Mouse (Mus musculus) NIH3T3 (cell line): ENCODE measurements around the gene Slc36a1.

Experiments
- DNase-seq: peaks from one replicate; pipeline ENCODE4 v3.0.0-alpha.2; 2012; ENCODE audit warnings: low read depth

Gene Slc36a1

DNA sequence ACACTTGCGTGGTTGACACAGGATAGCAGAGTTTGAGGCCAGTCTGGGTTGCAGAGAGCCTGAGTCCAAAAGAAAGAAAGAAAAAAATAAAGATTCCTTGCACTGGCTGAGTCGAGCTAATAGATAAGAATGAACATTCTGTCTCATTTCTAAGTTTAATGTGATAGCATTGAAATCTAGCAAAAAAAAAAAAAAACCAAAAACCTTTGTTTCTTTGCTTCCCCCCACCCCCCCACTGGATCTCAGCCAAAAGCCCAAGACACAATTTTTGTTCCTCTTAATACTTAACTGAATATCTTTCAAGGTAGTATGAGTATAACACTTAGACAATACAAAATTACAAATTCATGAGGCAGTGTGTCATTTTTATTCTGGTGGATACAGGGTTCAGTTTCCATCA is 4.9 kb downstream of the Slc36a1 start:
- no peak for DNase-seq

DNA sequence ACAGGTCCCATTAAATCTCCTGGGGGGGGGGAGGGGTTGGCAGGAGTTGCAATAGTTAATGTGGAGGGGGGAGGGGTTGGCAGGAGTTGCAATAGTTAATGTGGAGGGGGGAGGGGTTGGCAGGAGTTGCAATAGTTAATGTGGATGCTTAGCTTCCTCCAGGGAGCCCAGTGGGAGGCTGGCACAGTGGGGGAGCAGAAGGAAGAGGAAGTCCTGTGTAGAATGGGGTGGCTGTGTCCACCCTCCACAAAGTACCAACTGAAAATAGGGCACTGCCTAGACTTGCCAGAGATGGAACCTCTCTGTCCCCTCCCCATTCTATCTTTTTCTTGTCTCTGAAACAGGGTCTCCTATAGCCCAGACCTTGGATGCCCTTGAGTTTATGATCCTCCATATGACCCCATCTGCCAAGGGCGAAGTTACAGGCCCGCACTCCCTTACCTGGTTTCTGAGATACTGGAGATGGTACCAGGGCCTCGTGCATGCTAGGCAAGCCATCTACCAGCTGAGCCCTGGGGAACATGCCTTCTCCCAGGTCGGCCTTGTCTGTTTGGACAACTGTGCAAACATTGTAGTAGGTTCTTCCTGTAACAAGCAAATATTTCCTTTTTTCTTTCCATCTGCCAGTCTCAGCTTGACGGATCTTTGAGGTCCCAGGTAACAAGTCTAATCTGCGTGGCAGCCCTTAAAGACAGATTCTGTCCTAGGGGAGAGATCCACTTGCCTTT is 5.6 kb downstream of the Slc36a1 start:
- no peak for DNase-seq

DNA sequence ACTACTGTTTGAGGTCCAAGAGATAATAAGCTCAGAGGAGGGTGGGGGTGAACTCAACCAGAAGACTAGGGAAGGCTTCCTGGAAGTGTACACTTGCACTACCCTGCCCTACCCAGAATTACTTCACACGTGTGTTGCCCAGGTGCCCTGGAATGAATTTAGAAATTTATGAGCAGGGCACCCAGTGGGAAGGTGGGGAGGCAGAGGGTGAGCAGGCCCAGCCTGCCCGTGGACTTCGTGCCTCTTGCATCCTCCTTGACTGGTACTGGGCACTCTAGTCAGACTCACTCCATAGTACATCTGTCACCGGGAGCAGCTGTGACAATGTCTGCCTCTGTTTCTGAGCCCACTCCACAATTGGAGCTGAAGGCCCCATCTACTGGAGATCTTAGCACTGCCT is 9.4 kb downstream of the Slc36a1 start:
- no peak for DNase-seq

DNA sequence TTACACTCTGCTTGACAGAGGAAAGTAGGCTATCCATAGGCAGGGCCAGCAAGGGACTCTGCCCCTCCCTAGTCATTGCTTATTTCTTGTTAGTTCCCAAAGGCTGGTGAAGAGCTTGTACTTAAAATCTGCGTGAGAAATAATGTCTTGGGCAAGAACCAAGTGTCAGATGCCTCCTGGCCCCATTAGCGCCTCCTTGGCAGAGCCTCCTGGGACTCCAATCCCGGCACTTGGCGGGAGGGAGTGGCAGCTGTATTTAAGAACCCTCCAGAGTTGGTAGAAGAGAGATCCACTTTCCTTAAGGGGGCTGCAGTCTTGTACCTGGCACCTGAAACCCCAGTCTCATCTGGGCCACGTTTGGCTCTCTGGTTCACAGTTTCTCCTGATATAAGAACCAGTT is 10.0 kb downstream of the Slc36a1 start:
- DNase-seq: no peak

DNA sequence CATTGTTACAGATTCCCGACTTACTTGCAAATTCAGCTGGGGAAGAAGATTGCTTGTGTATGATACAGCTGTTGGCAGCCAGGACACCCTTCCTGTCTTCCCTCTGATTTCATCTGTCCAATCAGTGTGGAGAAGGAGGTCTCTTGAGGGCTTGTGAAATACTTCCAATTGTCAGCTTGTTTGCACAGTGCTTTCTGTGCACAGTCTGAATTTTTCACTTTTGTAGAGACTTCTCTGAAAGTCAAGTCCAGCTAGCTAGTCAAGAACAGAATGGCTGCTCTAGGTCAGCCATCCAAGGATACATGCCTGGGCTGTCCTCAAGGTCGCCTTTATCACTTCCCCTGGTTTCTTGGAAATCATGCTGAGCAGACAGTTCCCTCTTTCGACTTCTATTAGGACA is 10.8 kb downstream of the Slc36a1 start:
- DNase-seq: peak; percentile 13

DNA sequence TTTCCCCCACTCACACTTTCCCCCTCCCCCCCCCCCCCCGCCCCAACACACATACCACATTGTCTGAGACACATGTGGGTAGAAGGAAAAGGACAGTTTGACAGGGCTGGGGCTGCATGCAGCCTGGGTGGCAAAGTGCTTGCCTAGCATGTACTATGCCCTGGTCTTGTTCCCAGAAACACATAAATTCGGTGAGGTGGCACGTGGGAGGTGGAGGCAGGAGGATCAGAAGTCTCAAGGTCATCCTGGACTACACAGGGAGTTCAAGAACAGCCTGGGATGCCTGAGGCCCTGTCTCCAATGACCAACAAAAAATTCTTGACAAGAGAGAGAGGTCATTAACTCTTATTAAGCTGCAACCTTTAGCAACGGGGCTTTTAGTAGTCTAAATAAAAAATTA is 11.9 kb downstream of the Slc36a1 start:
- no peak for DNase-seq

DNA sequence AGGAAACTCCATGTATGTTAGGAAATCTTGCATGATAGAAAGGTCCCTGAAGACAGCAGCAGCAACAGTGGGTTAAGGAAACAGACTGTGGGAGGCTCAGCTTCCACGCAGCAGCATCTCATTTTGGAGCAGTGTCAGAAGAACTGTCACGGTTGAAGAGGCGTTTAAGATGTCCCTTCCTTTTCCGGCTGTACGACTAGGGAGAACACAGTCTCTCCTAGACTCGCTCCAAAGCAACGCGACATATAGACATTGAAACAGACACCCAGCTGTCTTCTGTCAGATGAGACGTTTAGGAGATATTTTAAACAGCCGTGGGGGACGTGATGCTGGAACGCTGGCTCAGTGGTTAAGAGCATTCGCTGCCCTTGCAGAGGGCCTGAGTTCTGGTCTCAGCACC is 12.7 kb downstream of the Slc36a1 start:
- DNase-seq: no peak

DNA sequence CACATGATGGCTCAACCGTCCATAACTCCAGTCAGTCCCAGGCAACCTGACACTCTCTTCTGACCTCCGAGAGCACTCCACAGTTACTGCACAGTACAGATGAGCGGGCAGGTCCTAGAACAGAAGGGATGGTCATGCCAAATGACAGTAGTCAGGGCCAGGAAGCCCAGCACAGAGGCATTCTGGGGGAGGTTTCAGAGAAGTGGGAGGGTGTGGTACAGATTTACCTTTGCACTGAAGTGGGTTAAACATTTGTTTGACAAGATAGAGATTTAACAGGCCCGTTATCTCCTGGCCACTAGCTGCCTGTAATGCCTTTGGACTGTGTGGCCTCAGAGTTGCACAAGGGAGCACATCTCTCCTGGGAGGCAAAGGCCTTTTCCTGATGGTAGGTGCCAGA is 13.3 kb downstream of the Slc36a1 start:
- no peak for DNase-seq

DNA sequence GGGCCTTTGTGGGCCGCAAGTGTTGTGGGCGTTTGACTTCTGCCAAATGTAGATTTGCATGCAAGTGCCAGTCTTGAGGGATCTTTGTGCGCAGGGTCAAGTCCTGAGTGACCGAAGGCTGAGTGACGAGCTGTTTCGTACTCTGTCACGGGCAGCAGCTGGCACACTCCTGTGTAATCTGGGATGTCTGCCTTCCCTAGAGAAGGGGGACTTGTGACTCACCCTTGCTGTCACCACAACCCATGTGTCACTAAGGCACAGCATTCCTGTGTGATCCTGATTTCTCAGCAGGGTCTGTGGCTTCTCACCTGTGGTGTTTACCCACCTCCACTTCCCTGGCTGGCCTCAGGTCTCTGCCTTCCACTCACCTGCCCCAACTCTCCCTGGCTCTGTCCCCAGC is 13.7 kb downstream of the Slc36a1 start:
- DNase-seq: no peak

DNA sequence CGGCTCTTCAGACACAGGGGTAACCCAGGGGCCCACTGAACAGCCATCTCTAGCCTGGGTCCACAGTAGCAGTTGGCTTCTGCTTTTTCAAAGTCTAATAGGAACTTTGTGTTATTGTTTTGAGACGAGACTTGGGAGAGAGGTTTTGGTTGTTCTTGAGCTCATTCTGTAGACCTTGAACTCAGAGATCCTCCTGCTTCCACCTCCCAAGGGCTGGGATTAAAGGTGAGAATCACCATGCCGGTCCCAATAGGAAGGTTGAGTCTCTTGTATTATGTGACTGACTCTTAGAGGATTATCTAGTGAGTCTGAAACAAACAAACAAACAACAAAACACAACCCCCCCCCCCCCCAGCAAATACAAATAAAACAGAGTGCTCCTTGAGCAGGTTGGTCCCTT is 14.3 kb downstream of the Slc36a1 start:
- DNase-seq: no peak

DNA sequence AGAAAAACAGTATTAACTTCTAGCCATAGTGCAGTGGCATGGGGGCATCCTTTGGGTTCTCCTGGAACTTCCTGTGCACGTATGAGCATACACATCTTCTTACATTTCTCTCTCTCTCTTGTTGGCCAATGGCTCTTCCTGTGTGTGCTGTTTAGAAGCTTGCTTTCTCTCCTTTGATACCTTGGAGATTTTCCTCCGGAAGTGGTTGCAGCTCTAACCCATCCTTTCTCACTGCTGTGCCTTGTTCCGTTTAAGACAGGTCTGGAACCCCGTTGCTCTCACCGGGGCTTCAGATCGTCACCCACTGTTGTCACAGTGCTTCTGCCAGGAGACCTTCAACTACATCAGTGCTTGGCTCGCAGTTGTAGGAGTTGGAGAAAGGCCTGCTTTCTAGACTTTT is 17.2 kb downstream of the Slc36a1 start:
- no peak for DNase-seq

DNA sequence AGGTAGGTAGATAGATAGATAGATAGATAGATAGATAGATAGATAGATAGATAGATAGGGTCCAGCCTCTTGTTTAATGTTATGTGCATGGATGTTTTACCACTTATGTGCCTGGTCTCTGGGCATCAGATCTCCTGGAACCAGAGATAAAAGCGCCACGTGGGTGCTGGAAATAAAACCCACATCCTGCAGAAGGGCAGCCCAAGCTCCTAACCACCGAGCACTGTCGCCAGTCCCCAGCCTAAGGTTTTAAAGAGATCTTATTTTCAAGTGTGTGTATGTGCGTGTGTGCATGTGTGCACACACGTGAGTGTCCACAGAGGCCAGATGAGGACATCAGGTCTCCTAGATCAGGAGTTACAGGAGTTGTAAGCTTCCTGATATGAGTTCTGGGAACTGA is 26.9 kb downstream of the Slc36a1 start:
- no peak for DNase-seq

DNA sequence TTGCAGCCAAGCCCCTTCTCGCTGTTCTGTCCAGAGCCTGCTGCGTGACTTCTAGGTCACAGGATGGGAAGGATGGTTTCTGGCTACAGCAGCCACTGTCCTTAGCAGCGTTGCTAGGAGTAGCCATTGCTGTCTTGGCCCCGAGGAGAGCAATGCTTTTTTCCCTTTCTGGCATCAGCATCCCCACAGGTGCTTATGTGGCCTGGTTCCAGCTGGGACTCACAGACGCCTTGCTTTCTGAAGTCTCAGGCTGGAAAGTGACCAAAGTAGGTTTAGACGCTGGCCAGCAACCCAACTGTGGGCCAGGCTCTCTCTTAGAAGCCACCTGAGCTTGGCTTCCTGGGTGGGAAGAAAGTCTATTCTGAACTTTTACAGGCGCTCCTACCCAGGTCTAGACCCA is 30.1 kb downstream of the Slc36a1 start:
- DNase-seq: no peak

DNA sequence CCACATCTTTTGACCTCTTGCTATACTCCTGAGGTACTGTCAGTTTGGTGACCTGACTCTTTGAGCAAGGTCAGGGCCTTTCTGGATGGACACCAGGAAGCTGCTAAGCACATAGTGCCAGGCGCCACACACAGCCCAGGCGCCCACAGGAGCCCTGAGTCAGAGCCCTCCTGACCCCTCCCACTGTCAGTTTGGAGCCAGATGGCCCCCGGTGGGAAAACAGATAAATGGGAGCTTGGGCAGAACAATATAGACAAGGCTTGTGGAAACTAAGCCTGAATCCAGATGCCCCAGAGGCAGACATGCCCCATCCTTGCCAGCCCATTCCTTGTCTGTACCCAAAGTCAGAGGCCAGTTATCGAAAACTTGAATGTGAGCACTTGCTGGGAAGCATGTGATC is 30.6 kb downstream of the Slc36a1 start:
- no peak for DNase-seq

DNA sequence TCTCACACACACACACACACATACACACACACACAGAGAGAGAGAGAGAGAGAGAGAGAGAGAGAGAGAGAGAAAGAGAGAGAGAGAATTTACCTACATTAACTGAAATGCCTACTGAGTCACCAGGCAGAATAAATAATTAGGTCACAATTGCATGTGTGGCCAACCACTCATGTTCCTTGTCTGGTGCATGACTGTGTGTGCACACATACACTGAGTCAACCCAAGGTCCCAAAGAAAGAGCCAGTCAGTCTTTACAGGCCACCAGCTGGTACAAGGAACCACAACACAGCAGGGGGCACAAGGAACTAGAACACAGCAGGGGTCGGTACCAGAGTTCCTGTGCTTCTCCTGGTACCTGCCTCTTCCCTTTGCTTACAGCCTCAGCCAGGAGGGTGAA is 32.7 kb downstream of the Slc36a1 start:
- DNase-seq: peak; percentile 35

DNA sequence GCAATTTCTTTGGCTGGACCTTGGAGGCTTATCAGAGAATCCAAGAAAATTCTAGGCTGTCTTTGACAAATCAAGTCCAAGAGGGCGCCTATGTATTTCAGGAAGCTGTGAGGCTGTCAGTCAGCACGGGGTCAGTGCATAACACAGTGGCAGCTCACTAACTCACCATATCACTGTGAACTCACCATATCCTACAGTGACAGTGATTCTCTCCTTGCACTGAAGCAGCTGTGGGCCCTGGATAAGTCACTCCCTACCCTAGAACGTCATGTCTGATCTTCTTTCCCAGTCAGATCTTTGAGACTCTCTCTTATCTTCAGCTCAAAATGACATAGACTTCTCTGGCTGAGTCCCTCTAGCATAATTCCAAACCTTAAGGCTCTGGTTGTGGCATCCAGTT is 35.3 kb downstream of the Slc36a1 start:
- no peak for DNase-seq

DNA sequence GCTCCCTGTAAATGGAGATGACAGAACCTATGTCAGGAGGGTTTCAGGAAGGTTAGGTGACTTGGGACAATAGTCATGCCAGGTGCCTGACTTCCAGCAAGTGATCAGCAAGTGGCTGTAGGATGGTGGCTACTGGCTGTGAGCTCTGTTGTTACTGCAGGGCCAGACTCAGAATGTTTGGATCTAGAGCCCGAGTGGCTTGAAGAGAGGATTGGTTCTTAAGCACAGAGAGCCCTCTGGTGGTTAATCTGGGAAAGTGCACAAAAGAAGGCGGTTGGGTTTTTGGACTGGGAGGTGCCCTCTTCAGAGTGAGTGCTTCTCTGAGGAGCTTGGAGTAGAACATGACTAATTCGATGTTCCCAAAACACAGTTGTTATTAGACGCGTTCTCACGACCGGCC is 36.4 kb downstream of the Slc36a1 start:
- peak; percentile 82 for DNase-seq

DNA sequence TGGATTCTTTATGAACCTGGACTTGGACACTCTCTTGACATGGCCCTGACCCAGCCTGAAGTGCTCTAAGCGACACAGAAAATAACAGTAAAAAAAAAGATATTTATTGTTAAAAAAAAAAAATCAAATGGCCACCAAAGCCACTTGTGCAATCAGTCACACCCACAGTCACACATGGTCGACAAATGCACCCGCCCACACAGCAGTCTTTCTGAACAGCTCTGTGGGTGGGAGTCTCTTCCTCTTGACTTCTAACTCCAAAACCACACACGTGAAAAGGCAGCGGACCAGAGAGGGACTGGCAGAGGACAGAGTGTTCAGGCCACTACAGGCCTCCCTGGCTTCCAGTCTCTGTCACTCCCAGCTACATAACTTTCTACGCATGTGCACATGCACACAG is 46.4 kb downstream of the Slc36a1 start:
- DNase-seq: no peak

DNA sequence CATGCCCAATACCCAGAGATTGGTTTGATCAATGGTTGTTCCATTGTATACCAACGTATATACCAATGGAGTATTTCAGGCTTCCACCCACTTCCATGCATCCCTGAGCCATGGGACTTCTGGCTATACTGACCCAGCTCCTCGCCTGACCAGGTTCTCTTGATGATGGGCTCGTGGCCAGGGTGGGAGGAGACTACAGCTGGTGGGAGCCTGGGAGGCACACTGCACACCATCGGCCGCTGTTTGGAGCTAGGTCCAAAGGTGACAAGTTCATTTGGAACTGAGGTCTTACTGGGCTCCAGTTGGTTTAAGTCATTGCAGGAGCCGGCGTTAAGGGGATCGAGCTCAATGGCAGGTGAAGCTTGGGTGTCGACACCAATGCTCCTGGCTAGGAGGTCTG is 49.2 kb downstream of the Slc36a1 start:
- no peak for DNase-seq

DNA sequence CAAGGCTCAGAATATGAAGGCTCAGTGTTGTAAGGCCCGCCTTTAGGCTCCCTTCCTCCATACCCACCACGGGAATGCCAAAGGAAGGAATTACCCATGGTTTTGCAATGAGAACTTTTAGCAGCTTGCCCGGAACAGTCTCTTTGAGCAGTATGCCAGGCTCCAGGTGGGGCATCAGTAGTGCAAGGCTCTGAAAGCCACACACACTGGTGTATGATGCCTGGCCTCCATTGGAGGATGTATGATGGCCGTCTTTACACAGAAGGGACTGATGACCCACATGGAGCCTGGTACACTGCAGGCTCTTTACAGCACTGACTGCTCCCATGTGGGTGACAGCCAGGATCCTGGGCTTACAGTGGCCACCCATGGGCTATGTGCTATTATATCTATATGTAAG is 57.0 kb downstream of the Slc36a1 start:
- no peak for DNase-seq

DNA sequence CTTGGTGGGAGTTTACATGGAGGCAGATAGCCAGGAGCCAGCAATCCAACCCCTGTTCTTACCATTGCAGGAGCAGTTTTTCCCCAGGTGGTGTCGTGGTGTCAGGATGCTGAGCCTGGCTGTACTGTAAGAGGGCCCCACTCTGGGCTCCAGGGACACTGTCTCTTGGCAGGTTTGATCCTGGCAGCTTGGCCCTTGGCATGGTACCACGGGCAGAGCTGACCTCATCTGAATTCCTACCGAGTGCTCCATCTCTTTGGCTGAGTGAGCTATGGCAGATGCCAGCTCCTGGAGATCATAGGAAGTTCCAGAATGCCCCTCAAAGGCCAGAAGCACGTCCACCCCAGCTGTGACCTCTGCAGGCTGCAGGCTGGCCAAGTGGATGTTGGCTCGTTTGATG is 57.9 kb downstream of the Slc36a1 start:
- peak; percentile 12 for DNase-seq

DNA sequence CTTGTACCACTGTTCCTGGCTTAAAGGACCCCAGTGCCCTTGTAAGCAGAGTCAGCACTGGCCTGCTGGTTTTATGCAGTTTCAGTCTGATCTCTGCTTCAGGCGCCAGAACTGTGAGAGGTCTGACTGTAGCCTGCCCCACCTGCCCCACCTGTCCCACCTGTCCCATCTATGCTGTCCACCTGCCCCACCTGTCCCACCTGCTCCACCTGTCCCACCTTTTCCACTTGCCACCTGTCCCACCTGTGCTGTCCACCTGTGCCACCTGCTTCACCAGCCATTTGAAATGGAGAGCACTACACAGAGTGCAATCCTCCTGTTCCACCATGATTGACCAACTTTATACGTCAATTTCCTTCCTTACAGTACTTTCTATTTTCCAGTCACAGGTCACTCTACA is 60.2 kb downstream of the Slc36a1 start:
- no peak for DNase-seq

DNA sequence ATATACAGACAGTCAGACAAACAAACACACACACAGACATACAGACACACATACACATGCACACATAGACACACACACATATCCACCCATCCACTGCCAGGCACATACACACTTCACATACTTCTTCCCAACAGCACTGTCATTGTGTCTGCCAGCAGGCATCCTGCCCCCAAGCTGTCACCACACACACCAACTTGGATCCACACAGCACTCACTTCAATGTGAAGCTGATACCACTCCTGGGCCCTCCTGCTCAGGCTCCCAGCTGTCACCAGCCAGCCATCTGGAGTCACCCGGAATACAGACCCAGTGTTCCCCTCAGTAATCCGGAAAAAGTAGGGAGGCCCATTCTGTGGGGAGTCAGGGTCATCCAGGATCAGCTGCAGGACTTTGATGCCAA is 61.5 kb downstream of the Slc36a1 start:
- no peak for DNase-seq

DNA sequence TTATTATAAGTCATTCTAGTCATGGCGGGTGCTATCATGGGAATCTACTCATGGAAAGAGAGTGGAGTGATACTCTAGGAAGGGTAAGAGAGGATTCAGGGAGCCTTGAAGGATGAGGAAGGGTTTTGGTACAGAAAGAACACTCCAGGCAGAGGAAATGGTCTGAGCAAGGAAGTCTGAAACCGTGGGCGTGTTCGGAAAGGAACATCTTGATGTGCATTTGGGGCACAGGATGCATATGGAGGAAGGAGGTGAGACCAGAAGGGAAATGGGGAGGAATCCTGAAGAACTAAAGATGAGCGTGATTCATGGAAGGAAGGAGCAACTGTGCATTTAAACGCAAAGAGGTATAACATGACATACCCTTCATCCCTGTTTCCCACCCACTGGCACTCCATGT is 64.4 kb downstream of the Slc36a1 start:
- no peak for DNase-seq

DNA sequence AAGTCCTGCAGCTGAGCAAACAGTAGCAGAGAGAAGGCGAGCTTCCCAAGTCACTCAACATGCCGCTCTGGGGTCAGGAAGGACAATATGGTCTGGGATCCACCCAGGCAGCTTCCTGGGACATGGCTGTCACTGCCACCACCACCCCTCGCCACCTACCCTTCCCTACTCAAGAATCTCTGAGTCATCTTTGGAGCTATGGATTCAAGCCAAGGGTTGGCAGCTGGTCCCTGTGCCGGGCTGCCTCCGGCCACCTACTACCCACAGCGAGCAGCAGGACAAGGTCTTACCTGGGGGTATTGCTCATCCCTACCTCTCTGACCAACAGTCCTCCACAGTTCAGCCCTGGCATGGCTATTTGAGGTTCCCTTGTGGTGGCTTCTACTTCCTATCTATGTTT is 70.6 kb downstream of the Slc36a1 start:
- DNase-seq: no peak
